23 mouse cellular contexts compared by ENCODE assay signal in genomic region chr2:129630978-129631660, GRCm38 (mm10). TPM values are rescaled to one million over a fixed set of nuclear protein-coding genes. Genes with fewer than 3 reads are reported as not detected.
DNase-seq lines count a peak whose midpoint lies in the region; ATAC-seq and TF ChIP-seq lines count a peak whose summit lies in the region.
"Had no signal": no experiment of that assay in that cellular context is flagged by ENCODE, and none has a peak within 500 bp of the region (broad histone marks: within the 10 kb centered on the region; RNA-seq: fewer than 3 reads in every experiment).

No protein-coding gene starts in this region.

- peaks cover 9% of the 10 kb centered on the region for H3K4me1 ChIP-seq in cerebellum, adult 2 months (ENCODE audit: control insufficient read depth, insufficient read depth, low read length)
- H3K4me1 ChIP-seq in midbrain, embryonic 16.5 days (ENCODE audit: control insufficient read depth, insufficient read depth, low read length), result no peaks in the 10 kb centered on the region
- H3K4me1 ChIP-seq: hindbrain, embryonic 13.5 days; midbrain, embryonic 15.5 days had no signal

- no peak for TF ChIP-seq POLR2A in cerebellum, adult 2 months (IDR thresholded peaks at IDR 0.05; ENCODE audit: borderline replicate concordance, insufficient read depth, low read length)

- H3K4me2 ChIP-seq in midbrain, embryonic 16.5 days (ENCODE audit: low read length), result no peak overlapping the region
- H3K4me2 ChIP-seq: embryonic facial prominence, embryonic 13.5 days; heart, embryonic 13.5 days; hindbrain, embryonic 13.5 days; kidney, embryonic 15.5 days; midbrain, embryonic 15.5 days had no signal

- H3K9ac ChIP-seq in midbrain, embryonic 16.5 days (ENCODE audit: low read depth, low read length), result no peak overlapping the region
- H3K9ac ChIP-seq: embryonic facial prominence, embryonic 13.5 days; heart, embryonic 13.5 days; hindbrain, embryonic 13.5 days; kidney, embryonic 15.5 days; liver, embryonic 14.5 days; midbrain, embryonic 15.5 days had no signal

- no peaks in the 10 kb centered on the region for H3K27me3 ChIP-seq in cerebellum, adult 2 months (ENCODE audit: control insufficient read depth, insufficient read depth, low read length)
- no peaks in the 10 kb centered on the region for H3K27me3 ChIP-seq in midbrain, embryonic 16.5 days (ENCODE audit: control insufficient read depth, insufficient read depth, low read depth, low read length)
- H3K27me3 ChIP-seq: embryonic facial prominence, embryonic 13.5 days; heart, embryonic 13.5 days; hindbrain, embryonic 13.5 days; kidney, embryonic 15.5 days; midbrain, embryonic 15.5 days; Patski had no signal

- no peak overlapping the region for H3K27ac ChIP-seq in cerebellum, adult 2 months (ENCODE audit: insufficient read depth, low read length)
- H3K27ac ChIP-seq in midbrain, embryonic 16.5 days (ENCODE audit: low read length), result no peak overlapping the region
- H3K27ac ChIP-seq: embryonic facial prominence, embryonic 13.5 days; heart, embryonic 13.5 days; hindbrain, embryonic 13.5 days; kidney, embryonic 15.5 days; liver, embryonic 14.5 days; macrophage; midbrain, embryonic 15.5 days had no signal

- WGBS in cerebellum, adult 2 months, result 63% methylated on average over 7 of the region's 7 CpGs
- WGBS in midbrain, embryonic 16.5 days, result 90% methylated on average over 7 of the region's 7 CpGs

- peak; percentile 38 for DNase-seq in cerebellum, adult 11-12 months
- no peak for DNase-seq in cerebellum, adult 2 months
- peak; percentile 90 for DNase-seq in heart, adult 11 months
- DNase-seq in heart, postnatal 10 days, result no peak
- peak; percentile 10 to 58 for DNase-seq in spleen, postnatal 4 days (ENCODE audit: low spot score in 2 of 2)
- DNase-seq in spleen, adult 18-20 months, result no peak
- peak; percentile 23 for DNase-seq in skeletal muscle tissue, adult 2 months (ENCODE audit: low read depth, low spot score)
- DNase-seq: embryo, embryonic 11 days; gastrocnemius, postnatal 10 days; kidney, adult 11 months; thymus, postnatal 25 days had no signal

- H3K4me3 ChIP-seq in cerebellum, adult 2 months (replicated peaks; ENCODE audit: insufficient read depth, low read depth, low read length), result no peak overlapping the region
- no peak overlapping the region for H3K4me3 ChIP-seq in midbrain, embryonic 16.5 days (ENCODE audit: low read depth, low read length)
- H3K4me3 ChIP-seq: embryonic facial prominence, embryonic 13.5 days; erythroblast, embryonic 14.5 days; heart, embryonic 13.5 days; hindbrain, embryonic 13.5 days; kidney, embryonic 15.5 days; midbrain, embryonic 15.5 days; myocyte had no signal

- no peaks in the 10 kb centered on the region for H3K9me3 ChIP-seq in midbrain, embryonic 16.5 days (replicated peaks; ENCODE audit: control insufficient read depth, low read length, poor library complexity, severe bottlenecking)
- H3K9me3 ChIP-seq: embryonic facial prominence, embryonic 13.5 days; heart, embryonic 13.5 days; hindbrain, embryonic 13.5 days; kidney, embryonic 15.5 days; midbrain, embryonic 15.5 days had no signal

- TF ChIP-seq CTCF in cerebellum, adult 2 months (IDR thresholded peaks at IDR 0.05; ENCODE audit: borderline replicate concordance, insufficient read depth, low read depth, low read length), result no peak

- no peak for ATAC-seq in midbrain, embryonic 16.5 days
- ATAC-seq: forebrain, embryonic 14.5 days; midbrain, embryonic 15.5 days; Patski had no signal

- intact Hi-C loops in heart, postnatal 10 days (cut with DNase I), result loop anchor here (5.0 kb wide), 1 partner anchor 39 kb away; the partner anchor contains the start of gene Sirpa

- H3K36me3 ChIP-seq in midbrain, embryonic 16.5 days (ENCODE audit: control insufficient read depth, insufficient read depth, low read length), result peaks cover 8% of the 10 kb centered on the region

RNA-seq across cellular contexts. Expression of gene Sirpa, which starts 38.5 kb away (rescaled TPM):
- 235 and 254 TPM in 2 replicates for polyA plus RNA-seq in cerebellum, adult 2 months (2012; rRNA removed)
- 10 to 100 TPM; 22.9 to 28.6 TPM for total RNA-seq in heart, postnatal 10 days (2021)
- 41.3 and 45.9 TPM in 2 replicates for polyA plus RNA-seq in midbrain, embryonic 16.5 days (2015; fragmentation: Nextera tagmentation; extraction: Ambion mirVana)

Comparison
In these comparisons a context has a peak if more than half of its experiments do, and no peak if none do; other contexts are left out.
1. DNase-seq: peak in cerebellum, adult 11-12 months (single experiment), heart, adult 11 months (single experiment), spleen, postnatal 4 days (2 of 2) and skeletal muscle tissue, adult 2 months (single experiment); none in cerebellum, adult 2 months (0 of 2), heart, postnatal 10 days (0 of 2) and spleen, adult 18-20 months (0 of 2).